Mouse (Mus musculus): ENCODE results near the gene Dap.

The Dap gene

DNA sequence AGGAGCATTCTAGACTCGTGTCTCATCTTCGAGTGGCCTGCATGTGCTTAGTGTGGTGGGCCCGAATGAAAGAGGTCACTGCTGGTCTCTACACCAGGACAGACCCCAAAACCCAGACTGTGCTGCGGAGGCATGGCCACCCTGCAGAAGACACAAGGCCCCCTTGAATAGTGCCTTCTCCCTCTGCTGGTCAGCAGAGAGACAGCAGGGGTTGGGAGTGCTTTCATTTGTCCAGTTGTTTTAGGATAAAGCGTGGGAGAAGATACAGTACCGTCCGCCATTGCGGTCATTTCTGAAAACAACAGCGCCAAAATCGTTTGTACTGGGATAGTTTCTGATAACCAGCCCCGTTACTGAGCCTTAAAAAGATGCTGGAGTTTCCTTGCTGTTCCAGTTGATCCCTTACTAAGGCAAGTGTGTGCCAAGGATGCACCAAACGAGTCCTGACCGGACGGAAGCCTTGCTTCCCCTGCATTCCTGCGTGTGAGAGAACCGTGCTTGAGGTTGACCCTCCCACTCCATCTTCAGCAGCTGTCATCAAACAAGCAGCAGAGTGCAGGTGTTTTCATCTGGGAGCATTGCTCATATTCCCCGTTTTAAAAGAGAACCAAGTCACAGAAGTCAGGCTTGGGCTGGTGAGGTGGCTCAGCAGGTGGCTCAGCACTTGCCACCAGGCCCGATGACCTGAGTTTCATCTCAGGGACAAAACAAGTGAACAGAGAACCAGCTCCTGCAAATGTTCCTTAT, 34.8 kb downstream of the Dap start:
- intact Hi-C loops (cut with DNase I) = no loop called here

DNA sequence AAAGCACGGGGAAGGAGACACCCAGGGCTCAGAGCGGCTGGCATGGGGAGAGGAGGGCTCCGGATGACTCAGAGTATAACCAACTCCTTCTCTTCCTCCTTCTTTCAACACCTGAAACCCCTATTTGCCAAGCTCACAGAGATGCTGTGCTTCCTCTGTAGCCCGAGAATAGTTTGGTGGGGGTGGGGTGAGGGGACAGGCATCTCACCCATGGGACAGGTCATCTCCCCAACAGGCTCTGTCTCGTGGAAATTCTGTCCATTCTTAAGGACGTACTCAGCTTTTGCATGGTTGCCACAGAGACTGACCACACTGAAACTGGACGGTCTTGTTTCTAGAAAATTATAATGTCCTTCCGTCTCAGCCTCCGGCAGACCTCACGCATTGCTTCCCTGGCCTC, 37.0 kb downstream of the Dap start:
- intact Hi-C loops (cut with DNase I) = loop anchor here (10.0 kb wide), 1 partner anchor 106 kb away; no protein-coding TSS in a partner anchor

DNA sequence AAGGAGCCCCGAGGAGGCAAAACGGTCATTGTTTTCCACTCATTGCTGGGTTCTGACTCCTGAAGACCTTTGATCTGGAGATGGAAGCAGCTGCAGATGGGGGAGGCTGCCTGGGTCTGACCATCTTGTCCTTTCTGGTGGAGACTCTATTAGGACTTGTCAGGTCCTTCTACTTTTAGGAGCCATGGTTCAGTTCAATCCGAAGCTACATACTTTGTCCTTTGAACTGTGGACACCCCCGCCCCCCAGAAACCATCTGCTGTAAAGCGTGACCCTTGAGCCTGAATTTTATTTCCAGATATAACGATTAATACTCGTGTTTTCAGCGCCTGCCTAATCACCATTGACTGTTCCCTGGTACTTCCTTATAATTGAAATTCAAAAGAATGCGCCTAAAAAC, 38.2 kb downstream of the Dap start:
- intact Hi-C loops (cut with DNase I) = loop anchor here (10.0 kb wide), 1 partner anchor 108 kb away; no protein-coding TSS in a partner anchor

DNA sequence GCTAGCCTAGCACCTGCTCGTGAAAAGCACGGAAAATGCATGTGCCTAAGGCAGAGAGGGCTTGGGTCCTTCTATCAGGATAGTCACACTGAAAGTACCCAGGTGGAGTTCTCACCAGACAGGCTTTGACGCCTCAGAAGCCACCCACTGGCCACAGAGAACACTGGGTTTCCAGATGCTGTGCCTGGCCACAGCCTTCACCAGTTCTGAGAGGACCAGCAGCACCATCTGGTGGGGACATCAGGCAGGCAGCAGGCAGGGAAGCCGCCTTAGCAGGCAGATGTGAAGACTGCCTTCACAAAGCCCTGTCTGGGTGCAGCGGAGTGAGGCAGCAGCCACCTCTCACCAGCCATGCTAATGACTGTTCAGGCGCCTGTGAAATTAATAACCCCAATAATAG, 40.7 kb downstream of the Dap start:
- intact Hi-C loops (cut with DNase I) = loop anchor here (2.0 to 10.0 kb wide), 2 partner anchors 110 to 338 kb away; no protein-coding TSS in a partner anchor

DNA sequence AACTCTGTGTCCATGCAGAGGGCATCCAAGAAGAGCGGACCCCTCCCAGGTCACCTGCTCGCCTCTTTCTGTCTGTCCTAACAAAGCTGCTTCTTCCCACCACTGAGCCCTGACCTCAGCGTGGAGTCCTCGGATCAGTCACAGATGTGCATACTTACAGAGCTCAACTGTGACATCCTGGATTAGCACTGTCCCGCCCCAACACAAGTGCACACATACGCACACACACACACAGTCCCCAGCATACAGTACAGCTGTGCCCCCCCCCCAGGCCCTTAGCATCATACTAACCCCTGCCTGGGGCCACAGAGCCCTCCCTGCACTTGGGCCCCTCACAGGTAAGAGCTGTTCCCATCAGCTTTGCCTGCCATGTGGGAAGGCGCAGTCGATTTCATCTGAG, 41.3 kb downstream of the Dap start:
- intact Hi-C loops (cut with DNase I) = loop anchor here (2.0 to 10.0 kb wide), 2 partner anchors 111 to 339 kb away; no protein-coding TSS in a partner anchor

DNA sequence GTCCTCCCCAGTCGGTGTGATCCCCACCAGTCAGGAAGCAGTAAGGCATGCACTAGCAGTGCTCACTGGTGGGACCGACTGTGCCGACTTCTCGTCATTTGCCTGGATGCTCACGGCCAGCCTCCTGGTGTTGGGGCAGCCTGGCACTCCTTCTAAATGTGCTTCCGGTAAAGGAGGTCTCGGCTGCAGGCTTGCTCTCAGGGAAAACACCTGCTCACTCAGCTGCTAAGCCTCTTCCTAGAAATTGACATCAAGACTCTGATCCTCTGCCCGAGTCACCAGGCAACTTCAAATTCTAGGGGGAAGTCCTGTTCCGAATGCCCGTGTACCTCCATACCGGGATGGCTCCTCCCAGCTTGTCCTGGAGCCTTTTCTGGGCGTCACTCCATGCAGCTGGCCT, 41.7 kb downstream of the Dap start:
- intact Hi-C loops (cut with DNase I) = loop anchor here (2.0 to 10.0 kb wide), 2 partner anchors 111 to 339 kb away; no protein-coding TSS in a partner anchor

DNA sequence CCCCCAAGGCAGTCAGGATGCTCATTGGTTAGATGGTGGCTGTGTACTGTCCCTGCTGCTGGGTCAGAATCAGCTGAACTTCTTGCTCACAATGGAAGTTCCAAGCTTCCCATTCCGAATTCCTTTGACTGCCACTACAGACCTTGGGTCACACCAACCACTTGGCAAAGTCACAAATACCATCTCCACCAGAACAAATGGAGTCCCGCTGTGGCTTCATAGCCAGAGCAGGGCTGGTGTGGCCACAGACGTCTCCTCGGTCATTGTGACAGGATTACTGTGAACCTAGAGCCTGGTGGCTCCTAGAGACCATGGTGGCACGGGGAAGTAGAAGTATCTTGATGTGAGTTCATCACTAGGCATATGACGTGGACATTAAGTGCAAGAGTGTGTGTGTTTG, 44.0 kb downstream of the Dap start:
- intact Hi-C loops (cut with DNase I) = loop anchor here (10.0 kb wide), 1 partner anchor 113 kb away; no protein-coding TSS in a partner anchor

DNA sequence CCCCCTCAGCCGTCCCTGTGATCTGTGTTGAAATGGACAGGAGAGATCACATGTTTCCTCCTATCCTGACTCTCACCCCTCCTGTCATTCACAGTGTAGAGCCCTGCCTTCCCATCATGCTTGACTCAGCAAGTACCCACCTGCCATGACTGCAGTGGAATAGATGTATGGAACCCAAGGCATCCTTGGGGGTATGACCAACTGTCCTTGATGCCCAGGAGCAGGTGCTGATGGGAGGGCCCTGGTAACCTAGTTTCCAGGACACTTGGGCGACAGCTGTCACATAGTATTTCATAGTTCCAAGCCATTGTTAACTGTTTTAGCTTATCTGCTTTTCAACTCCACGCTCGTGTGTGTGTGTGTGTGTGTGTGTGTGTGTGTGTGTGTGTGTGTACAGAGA, 45.4 kb downstream of the Dap start:
- intact Hi-C loops (cut with DNase I) = loop anchor here (10.0 kb wide), 1 partner anchor 115 kb away; no protein-coding TSS in a partner anchor

DNA sequence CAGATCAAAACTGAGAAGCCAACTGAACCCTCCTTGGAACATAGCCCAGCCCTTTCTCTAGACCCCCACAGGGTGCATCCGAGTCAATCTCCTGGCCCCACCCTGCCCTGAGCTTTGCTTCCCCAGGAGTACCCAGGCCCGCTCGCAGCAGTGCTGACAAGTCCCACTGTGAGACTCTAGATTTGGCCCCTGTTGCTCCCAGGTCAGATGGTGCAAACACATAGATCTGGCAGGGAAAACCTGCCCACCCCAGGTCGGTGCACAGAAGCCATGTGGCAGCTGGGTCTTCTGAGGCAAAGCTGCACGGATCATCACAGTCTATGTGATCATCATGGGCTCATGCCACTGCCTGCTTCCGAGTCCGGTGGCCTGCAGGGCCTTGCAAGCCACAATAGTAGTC, 48.6 kb downstream of the Dap start:
- intact Hi-C loops (cut with DNase I) = no loop called here

DNA sequence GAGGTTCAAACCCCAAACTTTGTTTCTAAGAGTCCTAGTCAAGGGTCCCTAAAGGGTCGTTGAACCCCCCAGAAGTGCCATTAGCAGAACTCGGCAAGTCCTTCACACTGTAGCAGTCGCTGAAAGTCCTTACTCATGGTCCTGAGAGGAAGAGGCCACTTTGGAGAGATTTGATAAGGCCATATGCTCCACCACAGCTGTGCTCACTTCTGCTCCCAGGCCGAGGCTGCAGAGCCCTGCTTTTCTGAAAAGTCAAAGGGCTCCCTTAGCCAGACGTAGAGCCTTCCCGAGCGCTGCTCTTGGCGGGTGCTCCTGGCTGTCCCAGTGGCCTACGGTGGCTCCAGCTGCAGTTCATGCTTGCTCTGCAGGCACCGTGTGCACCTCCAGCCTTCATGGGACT, 49.4 kb downstream of the Dap start:
- intact Hi-C loops (cut with DNase I) = no loop called here

DNA sequence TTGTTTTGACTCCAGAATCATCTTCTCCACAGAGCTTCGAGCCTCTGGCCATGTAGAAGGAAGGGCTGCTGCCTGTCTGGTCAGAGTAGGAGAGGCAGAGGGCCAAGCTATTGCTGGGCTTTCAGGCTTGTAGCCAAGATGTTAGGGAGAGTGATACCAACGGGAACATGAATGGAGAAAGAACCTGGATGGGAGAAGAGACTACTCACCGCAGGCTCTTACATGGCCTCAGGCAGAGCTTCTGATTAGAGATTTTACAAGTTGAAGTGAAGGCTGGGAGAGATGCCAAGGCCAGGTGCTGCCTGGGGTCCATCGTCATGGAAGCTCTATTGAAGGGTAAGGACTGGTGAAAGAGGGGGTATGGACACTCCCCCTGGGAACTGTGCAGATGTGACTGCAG, 54.0 kb downstream of the Dap start:
- intact Hi-C loops (cut with DNase I) = no loop called here

DNA sequence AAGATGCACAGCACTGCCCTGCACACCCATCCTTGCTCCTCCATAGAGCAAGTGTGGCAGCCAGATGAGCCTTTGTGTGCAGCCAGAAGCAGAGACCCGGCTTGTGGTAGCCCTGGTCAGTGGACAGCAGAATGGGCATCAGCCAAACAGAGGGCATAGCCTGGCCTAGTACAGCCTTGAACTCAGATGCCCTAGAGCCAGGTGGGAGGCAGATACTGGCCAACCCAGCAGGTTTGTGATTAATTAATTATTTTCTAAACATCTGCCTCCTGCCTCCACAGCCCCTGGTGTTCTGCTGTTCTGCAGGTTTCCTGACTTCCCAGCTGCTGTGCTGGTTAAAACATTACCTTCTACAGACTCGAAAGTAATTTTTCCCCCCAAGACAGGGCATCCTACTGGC, 55.0 kb downstream of the Dap start:
- intact Hi-C loops (cut with DNase I) = no loop called here

DNA sequence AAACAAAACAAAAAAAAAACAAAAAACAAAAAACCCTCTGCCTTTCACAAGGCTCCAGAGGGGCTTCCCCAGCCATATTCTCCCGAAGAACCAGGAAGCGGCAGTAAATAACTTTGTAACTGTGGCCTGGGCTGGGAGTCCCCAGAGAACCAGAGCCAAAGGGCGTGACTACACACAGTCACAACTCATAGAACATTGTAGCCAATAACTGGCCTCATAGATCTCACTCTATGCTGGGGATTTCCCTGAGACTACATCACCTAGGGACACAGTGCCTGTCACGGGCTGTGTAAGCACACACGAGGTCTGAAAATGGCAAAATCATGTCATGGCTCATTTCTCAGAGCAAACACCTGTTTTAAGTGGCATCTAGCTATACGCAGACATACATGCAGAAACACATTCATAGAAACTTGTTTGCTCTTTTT, 55.5 kb downstream of the Dap start:
- intact Hi-C loops (cut with DNase I) = no loop called here

DNA sequence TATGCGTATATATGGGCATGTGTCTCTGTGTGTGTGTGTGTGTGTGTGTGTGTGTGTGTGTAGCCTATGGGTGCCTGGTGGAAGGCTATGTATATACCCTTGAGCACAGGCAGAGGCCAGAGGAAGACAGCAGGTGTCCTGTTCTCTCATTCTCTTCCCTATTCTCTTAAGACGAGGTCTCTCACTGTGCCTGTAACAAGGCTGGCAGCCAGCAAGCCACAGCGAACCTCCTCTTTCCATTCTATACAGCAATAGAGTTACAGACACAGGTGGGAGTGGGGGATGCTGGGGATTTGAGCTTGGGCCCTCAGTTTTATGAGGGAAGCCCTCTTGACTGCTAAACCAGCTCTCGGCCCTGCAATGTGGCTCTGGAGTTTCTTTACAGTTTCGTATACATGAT, 55.9 kb downstream of the Dap start:
- intact Hi-C loops (cut with DNase I) = no loop called here

DNA sequence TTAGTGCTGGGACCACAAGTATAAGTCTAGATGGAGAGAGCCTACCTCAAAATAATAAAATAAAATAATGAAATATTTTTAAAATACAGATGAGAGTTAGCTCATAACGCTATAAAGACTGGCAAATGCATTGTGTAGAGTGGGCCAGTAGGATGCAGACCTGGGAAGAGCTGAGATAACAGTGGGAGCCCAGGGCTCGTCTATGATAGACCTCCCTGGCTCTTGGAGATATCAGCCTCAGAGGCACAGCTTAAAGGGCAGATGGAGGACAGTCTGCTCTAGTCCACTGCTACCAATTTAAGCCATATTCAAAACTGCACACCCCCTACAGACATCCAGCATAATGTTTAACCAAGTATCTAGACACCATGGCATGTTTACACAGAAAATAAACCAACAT, 56.6 kb downstream of the Dap start:
- intact Hi-C loops (cut with DNase I) = no loop called here

DNA sequence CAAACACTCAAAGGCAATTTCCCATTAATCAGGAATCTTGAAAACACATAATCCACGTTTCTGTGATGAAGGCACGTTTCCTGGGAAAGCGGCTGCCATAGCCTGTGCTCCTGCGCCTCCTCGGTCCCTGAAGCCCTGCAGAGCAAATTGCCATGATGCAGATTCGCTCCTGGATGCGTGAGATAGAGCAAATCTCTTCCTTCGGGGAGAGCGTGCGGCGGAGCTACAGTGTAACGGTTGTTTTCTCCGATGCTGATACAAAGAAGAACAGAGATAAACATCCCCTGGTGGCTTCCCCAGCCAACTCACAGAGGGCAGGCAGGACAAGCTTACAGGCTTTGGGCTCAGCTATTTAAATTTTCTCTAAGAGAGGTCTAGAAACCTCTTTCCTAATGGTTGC, 57.7 kb downstream of the Dap start:
- intact Hi-C loops (cut with DNase I) = no loop called here

DNA sequence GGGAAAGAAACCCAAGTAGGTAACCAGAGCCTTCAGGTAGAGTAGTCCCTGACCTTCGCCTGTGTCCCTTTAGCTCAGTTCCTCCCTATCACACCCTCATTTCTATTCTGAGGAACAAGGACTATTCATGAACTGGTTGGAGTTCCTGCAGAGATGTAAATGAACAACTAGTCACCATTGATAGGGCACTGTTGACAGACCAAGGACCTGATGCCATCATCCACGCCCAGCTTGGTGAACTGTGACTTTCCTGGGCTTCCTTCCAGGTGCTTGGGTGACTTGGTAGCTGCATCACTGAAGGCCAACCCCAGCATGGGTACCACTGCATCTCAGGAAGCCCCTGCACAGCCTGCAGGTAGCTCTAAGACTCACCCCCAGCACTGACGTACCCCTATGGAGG, 58.2 kb downstream of the Dap start:
- intact Hi-C loops (cut with DNase I) = no loop called here

DNA sequence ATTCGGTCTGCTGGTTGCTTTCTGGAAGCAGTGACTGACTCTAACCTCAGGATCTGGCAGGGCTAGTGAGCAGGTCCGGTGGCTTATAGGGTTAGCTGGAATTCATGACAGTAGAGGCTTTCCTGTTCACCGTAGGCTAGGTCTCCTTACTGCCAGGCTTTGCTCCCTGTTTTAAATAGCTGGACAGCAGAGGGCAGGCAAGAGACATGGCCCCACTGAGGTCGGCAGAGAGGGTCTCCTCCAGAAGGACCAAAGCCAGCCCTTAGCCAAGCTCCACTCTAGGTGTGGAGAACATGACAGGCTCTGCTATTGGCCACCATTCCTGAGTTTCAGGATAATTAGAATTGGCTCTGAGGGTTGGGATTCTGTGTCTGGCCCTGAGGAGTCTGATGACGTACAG, 60.0 kb downstream of the Dap start:
- intact Hi-C loops (cut with DNase I) = no loop called here

DNA sequence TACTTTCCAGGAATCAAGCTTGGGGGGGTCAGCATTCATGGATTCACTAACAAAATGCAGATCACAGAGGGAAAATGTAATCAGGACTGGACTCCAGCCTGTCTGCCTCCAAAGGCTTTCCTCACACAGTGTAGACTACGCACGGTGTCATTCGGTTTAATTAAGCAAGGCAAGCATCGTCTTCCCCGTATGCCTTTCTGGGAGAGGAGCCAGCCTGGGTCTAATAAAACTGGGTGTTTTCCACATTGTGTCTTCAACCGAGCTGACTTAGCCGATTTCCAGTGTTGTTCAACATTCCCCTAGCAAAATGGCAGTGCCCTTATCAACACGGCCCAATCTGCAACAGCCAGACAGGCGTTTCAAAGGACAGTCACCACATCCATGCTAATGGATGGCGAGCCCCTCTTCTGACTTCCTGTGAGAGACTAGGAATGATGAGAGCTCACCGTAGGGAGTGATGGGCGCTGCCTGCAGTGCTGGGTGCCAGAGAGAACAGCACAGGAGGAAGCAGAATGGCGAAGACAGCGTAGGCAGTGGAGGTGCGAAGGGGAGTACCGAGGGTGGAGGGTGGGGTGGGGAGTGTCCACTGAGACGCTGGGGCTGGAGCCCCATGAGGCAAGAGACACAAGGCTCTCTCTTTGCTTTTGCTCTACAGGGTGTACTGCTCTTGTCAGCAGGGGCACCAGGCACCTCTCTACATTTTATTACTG, 61.0 kb downstream of the Dap start:
- intact Hi-C loops (cut with DNase I) = no loop called here

DNA sequence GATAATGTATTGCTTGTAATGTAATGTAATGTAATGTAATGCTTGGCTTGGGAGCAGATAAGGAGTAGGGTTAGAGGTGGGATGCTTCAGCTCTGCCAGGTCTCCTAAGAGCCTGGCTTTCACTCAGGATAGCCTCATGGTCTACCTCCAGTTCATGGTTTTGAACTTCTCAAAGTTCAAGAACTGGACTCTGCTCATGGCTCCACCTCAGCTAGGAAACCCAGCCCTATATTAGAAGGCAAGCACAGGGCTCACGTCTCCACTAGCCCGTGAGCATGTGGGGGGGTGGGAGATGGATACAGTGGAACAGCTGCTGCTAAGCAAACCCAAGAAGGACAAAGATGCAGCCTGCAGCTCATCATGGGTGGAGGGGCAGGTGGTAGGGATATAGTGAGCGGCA, 61.6 kb downstream of the Dap start:
- intact Hi-C loops (cut with DNase I) = no loop called here

DNA sequence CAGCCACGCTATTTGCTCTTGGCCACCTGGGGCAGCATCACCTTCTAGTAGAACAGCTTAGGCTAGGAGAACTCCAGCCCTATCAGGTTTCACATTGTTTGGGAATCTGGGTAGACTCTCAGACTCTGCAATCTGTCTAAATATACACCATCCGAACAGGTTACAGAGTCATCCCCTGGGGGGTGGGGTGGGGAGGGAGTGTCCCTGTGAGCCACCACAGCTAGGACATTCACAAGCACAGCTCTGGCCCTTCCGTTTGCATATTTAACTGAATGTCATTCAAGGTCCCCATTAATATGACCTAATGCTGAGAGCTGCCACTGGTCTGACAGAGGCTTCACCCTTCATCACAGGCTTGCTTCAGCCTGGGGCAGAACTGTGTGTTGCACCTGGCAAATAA, 68.5 kb downstream of the Dap start:
- intact Hi-C loops (cut with DNase I) = no loop called here

DNA sequence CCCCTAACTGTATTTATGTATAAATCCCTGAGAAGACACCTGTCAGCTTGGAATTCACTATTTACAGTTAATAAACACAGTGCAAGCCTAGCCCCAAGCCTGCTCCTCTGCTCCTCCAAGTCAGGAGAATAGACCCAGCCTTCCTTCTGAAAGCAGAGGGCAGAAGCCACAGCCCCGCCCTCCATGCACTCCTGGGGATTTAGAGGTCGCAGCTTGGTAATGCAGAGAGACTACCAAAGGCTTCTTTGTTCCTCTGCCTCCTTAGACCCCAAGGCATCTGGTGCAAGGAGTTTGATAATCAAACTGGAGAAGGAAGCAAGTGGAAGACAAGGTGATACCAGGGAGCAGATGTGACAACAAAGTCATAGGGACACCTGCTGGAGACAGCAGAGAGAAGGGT, 70.2 kb downstream of the Dap start:
- intact Hi-C loops (cut with DNase I) = no loop called here

Measured in adrenal gland (tissue).